Mouse (Mus musculus) Patski (cell line): Measurements from ENCODE around the gene Jazf1. TPM values are rescaled to one million over a fixed set of nuclear protein-coding genes. Genes with fewer than 3 reads are reported as not detected.
A peak's percentile ranks its signal among the peaks of the same experiment; 100 is the strongest.

Source experiments
- ATAC-seq: fragments of 100-300 bp; one replicate; pipeline ENCODE4 v1.8.0; 2021
- CTCF ChIA-PET: fragments of 350-600 bp; sonication (Branson Sonifier 250); formaldehyde crosslinking; loops from one replicate; lab custom pipeline; 2022; ENCODE audit warnings: inconsistent platforms; lab: Charles Lee
- POLR2A ChIA-PET: fragments of 350-600 bp; sonication (Branson Sonifier 250); formaldehyde crosslinking; loops from one replicate; lab custom pipeline; 2022; ENCODE audit warnings: antibody characterized with exemption, inconsistent platforms; lab: Charles Lee
- DNase-seq: peaks from one replicate; pipeline ENCODE4 v3.0.0-alpha.2; 2011; ENCODE audit warnings: low read depth, low spot score
- H3K27me3 ChIP-seq: fragments of 371-371 bp; one replicate; pipeline ENCODE4 v1.5.1; 2021
- CTCF ChIP-seq: fragments of 100-300 bp; IDR thresholded peaks from one replicate; pipeline ENCODE4 v1.5.1; 2021
- in situ Hi-C: fragments of 300-500 bp; cut with MboI; formaldehyde crosslinking; loops from 3 replicates; pipeline ENCODE4 v1.11.1; 2018; ENCODE audit warnings: low pct_unique_long_range_greater_than_20kb, mixed read lengths
- polyA plus RNA-seq: library from polyadenylated mRNA; unstranded; gene quantifications from one replicate; pipeline ENCODE4 v1.2.3, GENCODE M21; 2021

Jazf1 gene
- polyA plus RNA-seq, 1 experiment from 2014 or later = 15.5 TPM

DNA sequence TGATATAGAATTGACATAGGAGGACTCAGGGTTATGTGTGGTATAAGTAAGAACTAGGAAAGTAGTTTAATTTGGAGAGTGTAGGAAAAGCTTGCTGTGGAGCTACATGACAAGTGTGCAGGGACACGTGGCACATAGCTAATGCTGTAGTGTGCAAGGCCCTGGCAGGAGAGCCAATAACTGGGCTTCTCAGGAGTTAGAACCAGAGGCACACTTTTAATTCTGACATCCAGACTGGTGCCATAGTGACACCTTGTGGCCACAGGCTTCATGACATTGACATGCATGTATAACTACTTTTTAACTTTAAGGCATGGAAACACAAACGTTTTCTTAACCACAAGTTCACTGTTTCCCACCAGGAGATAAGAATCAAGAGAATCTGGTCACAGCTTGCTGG lies 149.5 kb downstream of the Jazf1 start:
- POLR2A ChIA-PET = interaction anchor here (0.6 kb wide), 1 partner anchor 186 kb away, joined by 3 read pairs; no protein-coding TSS in a partner anchor
- in situ Hi-C loops = loop anchor here (5.0 to 10.0 kb wide), 4 partner anchors 72 to 662 kb away; no protein-coding TSS in a partner anchor
- ATAC-seq (no peak), DNase-seq (no peak)
- TF ChIP-seq CTCF = peak; percentile 93
- CTCF ChIA-PET = interaction anchor here (0.7 to 2.6 kb wide), 16 partner anchors 9 to 434 kb away, joined by 3 to 16 read pairs (median 3); no protein-coding TSS in a partner anchor
- H3K27me3 ChIP-seq = no peaks in the 10 kb centered on the region

DNA sequence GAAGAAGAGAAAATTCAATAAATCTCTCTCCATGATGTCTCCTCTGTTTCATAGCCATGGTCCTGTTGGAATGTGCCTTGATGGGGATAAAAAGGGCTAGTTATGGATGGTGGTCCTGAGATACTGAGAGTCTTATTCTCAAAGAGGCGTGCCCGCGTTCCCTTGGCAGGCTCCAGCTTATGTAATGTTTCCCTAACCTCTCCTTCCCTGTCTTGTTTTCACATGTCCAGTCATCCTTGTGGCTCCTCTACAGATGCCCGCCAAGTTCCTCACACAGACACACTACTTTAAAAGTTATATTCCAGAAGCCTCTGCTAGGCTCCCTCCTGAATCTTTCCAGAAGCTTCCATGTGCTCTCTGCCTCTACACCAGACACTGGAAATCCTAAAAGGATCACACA lies 151.0 kb downstream of the Jazf1 start:
- POLR2A ChIA-PET = no interaction called here
- CTCF ChIA-PET = interaction anchor here (1.0 to 1.7 kb wide), 3 partner anchors 9 to 192 kb away, joined by 3 to 5 read pairs (median 3); no protein-coding TSS in a partner anchor
- in situ Hi-C loops = loop anchor here (5.0 to 10.0 kb wide), 4 partner anchors 70 to 660 kb away; no protein-coding TSS in a partner anchor
- H3K27me3 ChIP-seq = no peaks in the 10 kb centered on the region
- DNase-seq (no peak), ATAC-seq (no peak)
- TF ChIP-seq CTCF = no peak

DNA sequence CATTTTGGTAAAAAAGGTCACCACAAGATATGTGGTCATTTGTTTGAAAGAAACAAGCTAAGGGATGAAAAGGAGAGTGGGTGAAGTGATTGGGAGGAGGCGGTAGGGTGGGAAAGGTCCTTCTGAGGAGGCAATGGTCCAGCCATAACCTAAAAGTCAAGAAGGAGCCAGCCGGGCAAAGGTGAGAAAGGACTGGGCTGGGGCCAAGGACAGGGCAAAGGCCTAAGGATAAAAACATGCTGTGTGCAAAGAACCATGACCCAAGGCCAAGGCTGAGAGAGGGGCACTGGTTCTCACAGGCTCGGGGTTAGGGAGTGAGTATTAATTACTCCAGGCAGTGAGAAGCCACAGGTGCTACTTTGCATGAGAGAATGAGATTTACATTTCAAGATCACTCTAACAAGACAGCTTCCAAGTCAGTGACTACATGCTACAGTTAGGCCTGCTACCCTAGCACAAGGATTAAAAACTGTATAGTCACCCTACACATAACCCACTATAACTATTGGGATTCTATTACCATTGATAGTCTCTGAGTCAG lies 151.5 kb downstream of the Jazf1 start:
- TF ChIP-seq CTCF = no peak
- ChIA-PET CTCF (interaction anchor here (1.0 to 1.7 kb wide), 4 partner anchors 9 to 192 kb away, joined by 3 to 5 read pairs (median 4); no protein-coding TSS in a partner anchor), POLR2A (no interaction called here)
- no peak for DNase-seq
- H3K27me3 ChIP-seq = no peaks in the 10 kb centered on the region
- no peak for ATAC-seq
- in situ Hi-C loops = loop anchor here (5.0 to 10.0 kb wide), 4 partner anchors 70 to 660 kb away; no protein-coding TSS in a partner anchor

DNA sequence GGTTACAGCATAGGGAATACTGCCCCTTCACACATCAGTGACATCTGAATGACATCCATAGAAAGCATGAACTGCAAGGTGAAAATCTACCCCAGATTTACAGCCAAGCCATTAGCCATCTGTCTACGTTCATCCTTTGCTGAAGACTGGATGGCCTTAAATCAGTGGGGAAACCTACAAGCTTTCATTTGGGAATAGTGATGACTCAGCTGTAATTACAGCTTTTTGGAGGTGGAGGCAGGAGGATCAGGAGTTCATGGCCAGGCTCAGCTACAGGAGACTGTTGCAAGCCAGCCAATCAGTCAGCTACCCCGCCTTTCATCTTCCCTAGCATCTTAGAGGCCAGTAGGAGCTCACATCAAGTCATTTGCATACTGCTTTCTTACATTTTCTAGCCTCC lies 153.5 kb downstream of the Jazf1 start:
- ChIA-PET CTCF (interaction anchor here (1.5 kb wide), 1 partner anchor 11 kb away, joined by 3 read pairs; no protein-coding TSS in a partner anchor), POLR2A (no interaction called here)
- ATAC-seq (no peak), DNase-seq (no peak)
- no peaks in the 10 kb centered on the region for H3K27me3 ChIP-seq
- in situ Hi-C loops = loop anchor here (5.0 to 10.0 kb wide), 4 partner anchors 68 to 658 kb away; no protein-coding TSS in a partner anchor
- TF ChIP-seq CTCF = no peak

DNA sequence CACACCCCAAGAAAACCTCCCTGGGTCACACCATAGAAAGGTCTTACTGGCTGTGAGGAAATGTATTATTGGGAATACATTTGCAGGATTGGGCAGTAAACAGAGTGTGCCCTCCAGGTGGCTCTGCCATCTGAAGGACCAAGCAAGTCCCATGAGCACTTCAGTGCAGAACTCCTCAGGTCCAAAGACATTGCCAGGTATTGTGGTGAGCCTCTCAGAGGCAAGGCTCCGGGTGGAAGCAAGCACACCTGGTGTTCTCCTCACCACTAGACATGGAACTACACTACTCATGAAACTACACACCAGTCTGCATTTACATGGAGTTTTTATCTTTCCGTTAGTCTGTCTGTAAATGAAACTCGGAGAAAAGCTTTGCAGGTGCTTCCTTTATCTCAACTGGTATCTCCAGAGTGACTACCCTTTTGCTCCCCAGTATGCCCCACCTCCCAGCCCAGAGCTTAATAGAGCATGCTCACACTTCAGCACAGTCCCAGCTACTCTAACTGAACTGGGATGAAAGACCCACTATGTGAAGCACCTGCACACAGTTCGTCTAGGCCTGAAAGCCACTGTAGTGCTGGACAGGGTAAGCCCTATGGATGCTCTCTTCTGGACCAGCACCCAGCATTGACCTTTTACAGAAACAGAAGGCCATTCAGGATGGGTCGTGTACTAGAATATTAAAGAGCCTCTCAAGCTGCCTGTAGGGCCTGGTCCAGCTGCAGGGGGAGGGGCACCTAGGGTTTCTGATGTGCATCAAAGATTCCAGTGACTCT lies 156.1 kb downstream of the Jazf1 start:
- ChIA-PET CTCF (no interaction called here), POLR2A (no interaction called here)
- TF ChIP-seq CTCF = no peak
- no peak for ATAC-seq
- DNase-seq = no peak
- H3K27me3 ChIP-seq = no peaks in the 10 kb centered on the region
- in situ Hi-C loops = loop anchor here (10.0 kb wide), 1 partner anchor 148 kb away; no protein-coding TSS in a partner anchor

DNA sequence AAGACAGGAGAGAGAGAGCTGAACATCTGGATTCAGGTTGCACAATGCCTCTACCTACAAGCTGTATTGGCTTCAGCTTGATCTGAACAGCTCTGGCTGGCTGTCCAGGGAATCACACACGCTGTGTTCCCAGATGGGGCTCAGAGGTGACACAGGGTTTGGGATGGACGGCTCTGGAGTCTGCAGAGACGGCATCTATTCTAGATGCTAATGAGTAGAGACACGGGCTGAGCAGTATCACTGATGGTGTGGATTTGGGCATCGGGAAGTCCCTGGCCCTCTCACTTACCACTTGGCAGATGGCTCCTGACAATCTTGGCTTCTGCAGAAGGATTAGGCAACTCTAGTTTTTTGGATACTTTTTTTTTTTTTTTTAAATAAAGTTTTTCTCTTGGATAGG lies 161.6 kb downstream of the Jazf1 start:
- CTCF ChIA-PET = interaction anchor here (1.0 to 1.4 kb wide), 5 partner anchors 13 to 182 kb away, joined by 3 to 4 read pairs (median 3); no protein-coding TSS in a partner anchor
- no peak for ATAC-seq

DNA sequence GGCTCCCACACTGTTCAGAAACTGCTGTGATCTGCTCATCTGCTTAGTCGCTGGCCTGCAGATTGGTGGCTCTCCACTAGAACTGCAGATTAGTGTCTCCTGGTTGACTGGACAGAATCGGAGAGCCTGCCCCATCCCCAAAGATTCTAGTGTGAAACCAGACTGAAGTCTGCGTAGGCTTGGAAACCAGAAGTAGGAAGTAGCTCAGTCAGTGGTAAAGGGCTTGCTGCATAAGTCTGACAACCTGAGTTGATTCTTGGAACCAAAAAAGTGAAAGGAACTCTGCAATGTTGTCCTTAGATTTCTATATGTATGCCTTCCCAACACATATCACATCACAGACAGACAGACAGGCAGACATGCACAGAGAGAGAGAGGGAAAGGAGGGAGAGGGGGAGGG lies 163.3 kb downstream of the Jazf1 start:
- in situ Hi-C loops = no loop called here
- ChIA-PET POLR2A (interaction anchor here (0.7 kb wide), 1 partner anchor 81 kb away, joined by 3 read pairs; no protein-coding TSS in a partner anchor), CTCF (interaction anchor here (1.3 kb wide), 1 partner anchor 180 kb away, joined by 3 read pairs; no protein-coding TSS in a partner anchor)
- ATAC-seq (no peak), DNase-seq (no peak)
- no peaks in the 10 kb centered on the region for H3K27me3 ChIP-seq
- TF ChIP-seq CTCF = no peak

More for the DNA sequence above, 161.6 kb downstream of the Jazf1 start:
- POLR2A ChIA-PET = no interaction called here
- H3K27me3 ChIP-seq = no peaks in the 10 kb centered on the region
- DNase-seq = no peak
- no peak for TF ChIP-seq CTCF
- in situ Hi-C loops = no loop called here

DNA sequence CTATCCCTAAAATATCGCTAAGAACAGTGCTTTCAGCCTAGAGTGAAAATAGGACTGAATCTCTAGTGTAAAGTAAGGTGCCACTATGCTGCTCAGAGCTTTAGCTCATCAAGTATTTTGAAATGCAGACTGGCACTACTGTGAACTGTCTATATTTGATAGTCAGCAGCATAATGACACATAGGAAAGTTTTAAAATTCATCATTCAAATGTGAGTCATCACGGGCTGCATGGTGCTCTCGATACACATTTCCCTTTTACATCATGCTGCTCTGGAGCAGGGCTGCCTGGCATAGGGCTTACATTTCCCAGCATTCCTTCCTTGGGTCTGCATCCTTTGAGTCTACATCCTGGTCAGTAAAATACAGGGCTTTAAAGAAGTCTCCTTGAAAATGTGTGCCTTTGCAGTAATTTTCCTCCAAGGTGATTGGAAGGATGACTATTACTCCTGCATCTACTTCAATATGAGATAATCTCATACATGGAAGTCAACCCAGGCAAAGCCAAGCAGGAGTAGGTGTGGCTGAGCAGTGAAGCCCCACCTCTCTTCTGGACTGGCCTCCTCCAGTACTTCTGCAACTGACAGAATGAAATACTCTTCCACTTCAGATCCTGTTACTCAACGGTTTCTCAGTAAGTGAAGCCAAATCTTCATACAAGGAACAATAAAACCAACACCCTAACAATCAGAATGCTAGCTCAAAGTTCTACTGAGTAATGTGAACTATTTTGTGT lies 165.0 kb downstream of the Jazf1 start:
- CTCF ChIA-PET = interaction anchor here (1.3 to 1.4 kb wide), 2 partner anchors 12 to 179 kb away, joined by 3 read pairs; no protein-coding TSS in a partner anchor
- in situ Hi-C loops = no loop called here
- no peak for TF ChIP-seq CTCF
- DNase-seq (no peak), ATAC-seq (no peak)
- H3K27me3 ChIP-seq = no peaks in the 10 kb centered on the region
- POLR2A ChIA-PET = no interaction called here

DNA sequence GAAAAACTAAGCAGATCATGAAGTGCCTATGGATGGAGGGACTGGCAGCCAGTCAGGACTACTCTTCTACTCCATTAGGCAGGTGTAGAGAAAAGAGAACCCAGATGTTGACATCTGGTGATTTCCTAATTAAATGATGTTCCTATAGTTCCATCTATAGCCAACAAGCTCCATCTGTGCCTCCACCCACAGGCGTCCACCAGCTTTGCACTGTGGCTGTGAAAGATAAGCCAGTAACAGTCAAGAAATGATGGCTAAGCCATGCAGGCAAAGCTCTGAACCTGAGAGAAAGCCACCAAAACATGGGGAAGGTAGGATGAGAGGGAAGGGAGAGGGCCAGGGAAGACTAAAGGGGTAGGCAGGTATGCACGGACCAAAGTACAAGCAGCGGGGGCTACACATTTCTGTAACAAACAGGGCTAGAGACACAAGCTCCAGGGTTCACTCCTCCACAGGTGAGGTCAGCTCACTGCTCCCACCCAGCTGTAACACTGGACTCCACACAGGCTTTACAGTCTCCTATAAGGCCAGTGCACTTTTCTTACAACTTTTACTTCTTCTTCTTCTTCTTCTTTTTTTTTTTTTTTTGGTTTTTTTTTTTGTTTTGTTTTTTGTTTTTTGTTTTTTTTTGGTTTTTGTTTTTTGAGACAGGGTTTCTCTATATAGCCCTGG lies 168.7 kb downstream of the Jazf1 start:
- no peak for DNase-seq
- TF ChIP-seq CTCF = no peak
- POLR2A ChIA-PET = interaction anchor here (0.9 kb wide), 1 partner anchor 38 kb away, joined by 3 read pairs; no protein-coding TSS in a partner anchor
- no peak for ATAC-seq
- no peaks in the 10 kb centered on the region for H3K27me3 ChIP-seq
- CTCF ChIA-PET = no interaction called here
- in situ Hi-C loops = no loop called here
